Mouse (Mus musculus) myocyte (in vitro differentiated cells): ENCODE measurements around the gene Arhgef3.

Experiments
- CEBPB ChIP-seq: IDR thresholded peaks from 2 replicates; pipeline ENCODE4 v1.6.1; 2011; ENCODE audit warnings: mild to moderate bottlenecking, moderate library complexity; ENCODE audit not compliant: poor library complexity, insufficient read depth, severe bottlenecking
- MAX ChIP-seq: IDR thresholded peaks from one replicate; pipeline ENCODE4 v1.6.1; 2011; ENCODE audit warnings: low read depth, mild to moderate bottlenecking, control low read depth
- MYOD1 ChIP-seq, 3 experiments: IDR thresholded peaks; one replicate each; pipeline ENCODE4 v1.6.1; 2011; ENCODE audit warnings: control low read depth in 2 of 3, low read depth in 2 of 3, mild to moderate bottlenecking in 2 of 3, moderate library complexity in 1 of 3; ENCODE audit not compliant: insufficient read length in 2 of 3, control insufficient read depth in 1 of 3
- MYOG ChIP-seq, 3 experiments: IDR thresholded peaks; one replicate each; pipeline ENCODE4 v1.6.1; 2011; ENCODE audit warnings: control low read depth in 2 of 3, low read depth in 2 of 3, mild to moderate bottlenecking in 2 of 3; ENCODE audit not compliant: insufficient read length in 2 of 3, control insufficient read depth in 1 of 3, insufficient read depth in 1 of 3
- POLR2A ChIP-seq: IDR thresholded peaks from one replicate; pipeline ENCODE4 v1.6.1; 2011; ENCODE audit warnings: low read depth, mild to moderate bottlenecking, control low read depth, moderate library complexity; ENCODE audit not compliant: insufficient read length
- POLR2AphosphoS2 ChIP-seq: IDR thresholded peaks from one replicate; pipeline ENCODE4 v1.6.1; 2011; ENCODE audit warnings: low read depth, control low read depth; ENCODE audit not compliant: insufficient read length
- SRF ChIP-seq: IDR thresholded peaks from one replicate; pipeline ENCODE4 v1.6.1; 2011; ENCODE audit warnings: low read depth; ENCODE audit not compliant: control insufficient read depth, insufficient read length
- TCF12 ChIP-seq: IDR thresholded peaks from one replicate; pipeline ENCODE4 v1.6.1; 2011; ENCODE audit warnings: mild to moderate bottlenecking, control low read depth; ENCODE audit not compliant: poor library complexity, insufficient read depth, severe bottlenecking
- TCF3 ChIP-seq: IDR thresholded peaks from one replicate; pipeline ENCODE4 v1.6.1; 2011; ENCODE audit warnings: low read depth, control low read depth; ENCODE audit not compliant: insufficient read length
- USF1 ChIP-seq: IDR thresholded peaks from one replicate; pipeline ENCODE4 v1.6.1; 2011; ENCODE audit warnings: low read depth, mild to moderate bottlenecking, control low read depth, moderate library complexity

DNA sequence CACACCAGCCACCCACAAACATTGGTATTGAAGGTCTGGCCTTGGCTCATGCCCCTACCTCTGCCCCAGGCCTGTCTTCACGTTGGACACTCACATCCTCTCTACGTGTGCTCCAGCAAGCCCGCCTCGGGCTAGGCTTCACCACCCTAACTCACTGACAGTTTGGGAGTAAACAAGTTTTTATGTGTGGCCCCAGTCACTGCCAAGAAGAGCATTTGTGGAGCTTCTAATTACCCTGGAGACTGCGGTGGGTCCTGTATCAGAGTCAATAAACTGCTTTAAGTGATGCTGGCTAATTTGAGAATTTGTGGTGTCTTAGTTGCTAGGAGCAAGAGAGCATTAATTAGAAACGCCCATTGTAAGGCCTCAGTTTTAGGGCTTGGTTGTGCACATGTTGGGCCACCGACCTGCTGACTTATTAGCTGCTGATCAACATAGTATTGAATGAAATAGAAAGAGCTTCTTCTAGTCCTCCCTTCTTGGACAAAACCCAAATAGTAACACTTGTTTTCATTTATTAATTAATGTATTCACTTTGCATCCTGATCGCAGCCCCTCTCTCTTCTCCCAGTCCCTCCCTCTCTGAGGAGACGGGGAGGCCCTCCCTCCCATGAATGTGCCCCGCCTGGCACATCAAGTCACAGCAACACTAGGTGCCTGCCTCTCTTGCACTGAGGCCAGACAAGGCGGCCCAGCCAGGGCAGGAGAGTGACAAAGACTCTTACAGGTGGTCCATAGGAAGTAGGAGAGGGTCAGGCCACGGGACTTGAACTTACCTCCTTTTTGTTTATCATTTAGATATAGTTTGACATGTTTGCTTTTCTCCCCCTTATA lies 86.3 kb downstream of the Arhgef3 start:
- TF ChIP-seq POLR2A = no peak
- TF ChIP-seq POLR2AphosphoS2 = no peak
- TF ChIP-seq SRF = no peak
- TF ChIP-seq CEBPB = no peak
- no peak for TF ChIP-seq MAX
- TF ChIP-seq TCF3 = no peak
- TF ChIP-seq MYOD1 (IDR thresholded peaks at IDR 0.05; ENCODE audit: control insufficient read depth in 1 of 3, insufficient read length in 2 of 3, low read depth in 2 of 3) = no peak
- no peak for TF ChIP-seq TCF12
- no peak for TF ChIP-seq USF1
- no peak for TF ChIP-seq MYOG (IDR thresholded peaks at IDR 0.05; ENCODE audit: control insufficient read depth in 1 of 3, insufficient read depth in 1 of 3, insufficient read length in 2 of 3, low read depth in 2 of 3)
